Mouse (Mus musculus) cortical plate, adult 2 months (tissue): ENCODE results near the gene Haspin.

Experiments used
- CTCF ChIP-seq: fragments of 200-500 bp; IDR thresholded peaks from 2 replicates; pipeline ENCODE4 v1.5.1; 2011; ENCODE audit warnings: mild to moderate bottlenecking, control low read depth, low read length; ENCODE audit not compliant: insufficient read depth; ENCODE audit errors: extremely low read depth
- POLR2A ChIP-seq: fragments of 200-500 bp; IDR thresholded peaks from 2 replicates; pipeline ENCODE4 v1.6.1; 2011; ENCODE audit warnings: mild to moderate bottlenecking, low read length, control low read depth; ENCODE audit not compliant: insufficient read depth; ENCODE audit errors: extremely low read depth

GRCm38 (mm10) chr11:73131020-73131419, 7.1 kb downstream of the Haspin start:
- TF ChIP-seq CTCF, result peak; percentile 55
- TF ChIP-seq POLR2A, result no peak
